Mouse (Mus musculus): ENCODE data around the gene Kin.

The Kin gene

DNA sequence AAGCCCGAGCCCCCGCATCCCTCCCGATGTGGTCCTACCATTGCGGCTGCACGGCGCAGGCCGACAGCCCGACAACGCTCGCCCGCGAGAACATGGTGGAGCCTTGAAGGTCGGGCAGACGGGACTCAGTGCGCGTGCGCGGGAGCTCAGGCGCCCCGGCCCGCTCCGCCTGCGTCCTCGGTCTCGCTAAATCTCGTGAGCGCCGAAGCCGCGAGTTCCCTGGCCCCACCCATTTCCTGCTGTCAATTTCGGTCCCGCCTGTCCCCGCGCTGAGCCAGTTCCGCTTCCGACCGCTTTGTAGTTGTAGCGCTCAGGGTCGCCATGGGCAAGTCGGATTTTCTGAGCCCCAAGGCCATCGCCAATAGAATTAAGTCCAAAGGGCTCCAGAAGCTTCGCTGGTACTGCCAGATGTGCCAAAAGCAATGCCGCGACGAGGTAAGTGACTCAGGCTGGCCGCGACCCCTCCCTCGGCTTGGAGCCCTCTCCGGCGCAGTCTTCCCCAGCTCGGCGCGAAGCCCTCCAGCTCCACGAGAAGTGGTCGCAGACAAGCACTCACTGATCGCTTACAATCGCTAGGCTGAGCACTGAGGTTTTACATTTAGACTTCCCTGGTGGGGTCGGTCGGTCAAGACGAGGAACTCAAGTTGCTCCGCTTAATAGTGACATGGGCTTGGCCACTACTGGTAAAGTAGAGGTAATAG lies at the start of gene Kin, which contains the start of gene Atp5c1:
Kin (plus strand) TSS at position 284 of the 701 bp plus-strand sequence.
Atp5c1 (minus strand) TSS at position 201 of the 701 bp plus-strand sequence.
- DNase-seq, result peak; percentile 97 to 98

- no peak for DNase-seq
Observed at GRCm38 (mm10) chr2:10033684-10034083, 46.7 kb upstream of the Kin start.

GRCm38 (mm10) chr2:10034976-10035375 lies 45.4 kb upstream of the Kin start:
- no peak for DNase-seq

DNA sequence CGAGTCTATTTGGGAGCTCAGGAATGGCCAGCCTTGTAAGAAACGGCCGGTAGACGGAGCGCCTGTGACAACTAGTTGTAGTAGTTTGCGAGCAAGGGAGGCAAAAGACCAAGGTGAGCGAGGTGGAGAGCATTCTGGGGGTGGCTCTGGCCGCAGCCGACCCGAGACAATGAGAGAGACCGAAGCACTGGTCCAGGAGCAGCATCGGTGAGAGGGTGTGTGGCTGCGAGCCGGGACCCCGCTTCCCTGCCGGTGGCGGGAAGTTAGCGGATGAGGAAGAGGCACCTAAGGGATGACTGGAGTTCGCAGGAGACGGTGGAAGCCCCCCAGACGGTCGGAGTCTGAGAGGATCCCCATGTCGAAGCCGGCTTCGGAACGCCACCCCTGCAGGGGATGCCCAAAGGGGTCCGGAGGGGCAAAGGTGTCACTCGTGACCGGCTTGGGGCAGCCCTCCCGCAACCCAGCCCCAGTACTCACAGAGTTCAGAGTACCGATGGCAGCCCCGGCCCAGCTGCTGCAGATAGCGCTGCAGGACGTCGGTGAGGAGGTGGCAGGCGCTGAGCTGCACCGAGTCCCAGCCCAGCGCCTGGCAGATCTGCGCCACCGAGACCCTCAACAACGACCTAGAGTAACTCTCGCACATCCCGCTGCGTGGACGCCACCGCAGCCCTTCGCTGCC lies 32.5 kb upstream of the Kin start:
- peak in 1 of 2 experiments; percentile 35 for DNase-seq

GRCm38 (mm10) chr2:10048461-10048860 lies 31.9 kb upstream of the Kin start, which contains the start of gene Taf3:
Taf3 (minus strand) TSS chr2:10048596.
- DNase-seq, result peak; percentile 94 to 95

- DNase-seq, result no peak
Observed at GRCm38 (mm10) chr2:10049456-10049855, 30.9 kb upstream of the Kin start.

DNA sequence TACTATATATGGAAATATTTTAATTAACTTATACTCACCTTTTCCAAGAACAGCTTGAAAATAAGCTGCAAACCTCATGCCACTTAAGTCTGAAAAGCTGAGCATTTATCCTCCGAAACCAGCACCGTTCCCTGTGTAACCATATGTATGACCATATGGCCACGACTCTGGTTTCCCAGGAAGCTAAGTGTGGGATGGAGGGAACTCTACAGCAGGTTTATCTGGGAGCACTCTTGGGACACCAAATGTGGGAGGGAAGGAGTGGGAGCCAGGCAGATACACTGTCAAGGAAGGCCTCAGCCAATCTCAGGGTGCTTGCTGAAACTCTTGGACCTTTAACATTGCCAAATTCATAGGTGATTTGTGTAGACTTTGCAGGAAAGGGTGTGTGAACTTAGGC lies 29.5 kb upstream of the Kin start:
- DNase-seq, result no peak

DNA sequence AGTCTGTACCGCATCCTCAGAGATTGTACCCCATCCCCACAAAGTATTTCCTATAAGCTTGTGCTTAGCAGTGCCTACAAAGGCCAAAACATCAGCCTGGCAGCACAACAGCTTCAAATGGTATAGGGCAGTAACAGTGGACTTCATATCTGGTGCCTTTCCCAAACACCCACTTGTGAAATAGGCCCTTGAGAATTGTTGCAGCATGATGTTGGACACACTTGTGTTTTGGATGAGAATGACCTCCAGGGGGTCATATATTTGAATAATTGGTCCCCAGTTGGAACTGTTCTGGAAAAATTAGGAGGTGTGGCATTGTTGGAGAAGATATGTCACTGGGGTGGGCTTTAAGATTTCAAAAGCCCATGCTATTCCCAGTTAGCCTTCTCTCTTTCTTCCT lies 28.4 kb upstream of the Kin start:
- DNase-seq, result no peak

DNA sequence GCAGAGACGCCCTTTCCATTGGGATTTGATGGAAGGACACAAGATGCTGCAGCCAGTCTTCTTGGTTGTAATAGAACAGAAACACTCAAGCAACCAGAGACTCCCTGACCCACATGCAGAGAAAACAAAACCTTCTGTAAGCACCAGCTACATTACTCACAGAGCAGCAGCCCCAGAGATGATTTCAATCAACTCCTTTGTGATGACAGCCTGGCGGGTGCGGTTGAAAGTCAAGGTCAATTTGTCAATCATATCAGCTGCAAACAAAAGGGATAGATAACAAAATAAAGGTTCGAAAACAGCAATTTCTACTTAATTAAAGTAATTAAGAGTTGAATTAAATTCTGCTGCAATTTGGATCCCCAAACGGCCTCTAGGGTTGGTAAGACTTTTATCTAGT lies 21.6 kb upstream of the Kin start:
- DNase-seq, result no peak

DNA sequence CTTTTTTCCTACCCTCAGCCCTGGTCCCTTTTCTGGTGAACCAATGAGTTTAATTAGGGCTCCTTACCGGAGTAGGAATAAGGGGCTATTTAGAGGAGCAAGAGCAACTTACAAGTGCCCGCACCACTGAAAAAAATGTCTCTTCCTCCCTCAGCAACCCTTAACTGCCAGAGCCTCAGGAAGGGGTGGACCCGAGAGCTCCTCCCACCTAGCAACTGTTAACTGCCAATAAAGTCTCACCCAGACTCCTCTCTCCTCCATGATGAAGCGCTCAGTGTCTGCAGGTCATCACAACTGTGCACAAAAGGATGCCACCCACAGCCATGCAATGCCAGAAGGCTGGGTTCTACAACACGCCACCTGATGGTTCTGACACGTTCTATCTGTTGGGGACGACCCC lies 8.6 kb upstream of the Kin start:
- no peak for DNase-seq

DNA sequence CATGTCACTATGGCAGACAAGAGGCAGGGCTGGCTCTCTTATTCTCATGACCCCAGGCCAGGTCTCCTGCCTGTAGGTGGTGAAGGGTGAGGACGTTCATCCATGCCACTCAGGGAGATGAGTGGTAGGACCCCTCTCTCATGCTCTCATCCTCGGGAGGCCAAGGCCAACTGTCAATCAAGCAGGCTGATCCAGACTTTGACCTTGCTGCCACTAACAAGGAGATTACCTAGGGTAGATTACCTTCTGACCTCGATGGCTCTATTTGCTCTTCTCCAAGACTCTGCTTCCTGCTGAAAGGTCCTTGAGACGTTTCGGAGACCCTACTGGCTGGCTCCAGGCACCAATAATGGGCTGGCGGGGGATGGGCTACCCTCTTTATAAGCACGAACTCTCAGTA lies 5.9 kb upstream of the Kin start:
- no peak for DNase-seq

DNA sequence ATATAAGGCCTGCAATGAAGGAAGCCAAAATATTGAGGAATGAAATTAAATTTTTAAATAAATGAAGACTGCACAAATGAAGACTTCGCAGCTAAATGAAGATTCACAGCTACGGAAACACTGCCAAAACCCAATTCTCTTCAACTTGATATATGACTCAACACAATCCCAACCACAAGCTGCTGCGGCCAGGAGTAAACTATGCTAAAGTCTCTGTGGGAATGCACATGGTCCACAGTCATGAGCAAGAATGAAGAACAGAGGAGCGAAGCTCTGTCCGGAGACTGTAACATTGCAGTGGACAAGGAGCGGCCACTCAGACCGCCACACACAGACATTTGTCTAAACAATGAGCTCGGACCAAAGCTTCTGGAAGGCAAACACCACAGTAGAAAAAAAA lies 3.7 kb upstream of the Kin start:
- no peak for DNase-seq

DNA sequence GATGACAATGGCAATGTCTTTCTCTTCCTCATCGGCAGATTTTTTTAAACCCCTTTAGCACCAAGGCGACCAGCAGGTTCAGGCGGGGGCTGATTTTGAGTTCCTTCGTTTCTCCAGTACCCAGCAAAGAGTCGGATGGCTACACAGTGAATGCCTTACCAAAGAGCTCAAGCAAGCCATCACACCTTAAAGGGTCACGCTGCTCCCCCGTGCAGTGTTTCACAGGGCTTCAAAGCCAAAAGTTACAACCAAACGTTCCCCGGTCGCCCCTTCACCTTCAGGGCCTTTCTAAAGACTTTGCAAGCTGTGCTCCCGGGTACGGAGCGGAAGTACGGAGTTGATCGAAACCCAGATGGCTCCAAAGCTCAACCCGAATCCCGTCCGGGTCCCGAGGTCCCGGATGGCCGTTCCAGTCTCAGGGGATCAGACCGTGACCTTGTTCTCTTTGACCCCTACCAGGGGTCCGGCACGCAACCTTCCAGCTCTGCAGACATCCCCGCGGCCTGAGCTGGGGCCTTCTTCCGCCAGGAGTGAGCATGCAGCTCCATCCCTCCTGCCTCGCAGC lies 566 bp upstream of the Kin start:
- DNase-seq, result no peak

GRCm38 (mm10) chr2:10081453-10082080 lies 1.2 kb downstream of the Kin start:
- DNase-seq, result no peak

DNA sequence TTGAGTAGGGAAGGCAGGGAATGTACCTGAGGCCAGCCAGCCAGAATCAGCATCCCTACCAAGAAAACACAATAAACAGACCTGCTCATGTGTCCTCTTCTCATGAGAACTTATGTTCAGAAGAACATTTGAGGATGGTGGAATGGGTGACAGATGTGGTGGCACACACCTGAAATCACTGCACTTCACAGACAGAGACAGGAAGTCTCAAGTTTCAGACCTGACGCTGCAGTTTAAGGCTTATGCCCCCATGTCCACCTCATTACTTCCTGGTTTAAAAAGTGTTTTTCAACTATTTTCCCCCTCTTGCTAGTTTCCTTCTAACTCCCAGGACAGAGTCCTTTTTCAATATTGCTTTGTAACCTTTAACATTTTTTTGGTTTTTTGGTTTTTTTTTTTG lies 2.3 kb downstream of the Kin start:
- no peak for DNase-seq

DNA sequence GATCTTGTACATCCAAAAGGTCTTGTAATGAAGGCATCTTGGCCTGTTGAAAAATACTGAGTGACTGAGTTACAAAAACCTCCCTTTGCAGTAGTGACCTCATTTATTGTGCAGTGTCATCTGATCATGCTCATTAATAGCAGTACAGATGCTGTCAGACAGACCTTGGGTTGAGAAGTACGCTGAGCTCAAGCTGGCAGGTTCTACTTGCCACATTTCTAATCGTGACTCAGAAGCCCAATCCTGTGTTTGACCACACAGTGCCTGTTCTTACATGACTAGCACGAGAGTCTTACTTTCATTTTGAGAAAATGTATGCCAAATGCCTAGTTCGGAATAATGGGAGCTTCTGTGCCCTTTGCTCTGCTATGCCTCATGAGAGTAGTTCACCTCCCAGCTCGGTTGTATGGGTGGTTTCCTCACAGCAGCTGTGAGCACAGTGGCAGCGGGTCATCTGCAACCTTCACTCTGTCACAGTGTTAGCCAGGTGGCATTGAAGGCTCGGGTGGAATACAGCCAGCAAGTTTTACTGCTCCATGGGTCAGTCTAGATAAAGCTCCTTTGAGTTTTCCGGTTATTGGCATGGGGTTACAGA lies 7.0 kb downstream of the Kin start:
- no peak for DNase-seq

- DNase-seq, result no peak
Observed at GRCm38 (mm10) chr2:10094327-10095100, 14.1 kb downstream of the Kin start.

DNA sequence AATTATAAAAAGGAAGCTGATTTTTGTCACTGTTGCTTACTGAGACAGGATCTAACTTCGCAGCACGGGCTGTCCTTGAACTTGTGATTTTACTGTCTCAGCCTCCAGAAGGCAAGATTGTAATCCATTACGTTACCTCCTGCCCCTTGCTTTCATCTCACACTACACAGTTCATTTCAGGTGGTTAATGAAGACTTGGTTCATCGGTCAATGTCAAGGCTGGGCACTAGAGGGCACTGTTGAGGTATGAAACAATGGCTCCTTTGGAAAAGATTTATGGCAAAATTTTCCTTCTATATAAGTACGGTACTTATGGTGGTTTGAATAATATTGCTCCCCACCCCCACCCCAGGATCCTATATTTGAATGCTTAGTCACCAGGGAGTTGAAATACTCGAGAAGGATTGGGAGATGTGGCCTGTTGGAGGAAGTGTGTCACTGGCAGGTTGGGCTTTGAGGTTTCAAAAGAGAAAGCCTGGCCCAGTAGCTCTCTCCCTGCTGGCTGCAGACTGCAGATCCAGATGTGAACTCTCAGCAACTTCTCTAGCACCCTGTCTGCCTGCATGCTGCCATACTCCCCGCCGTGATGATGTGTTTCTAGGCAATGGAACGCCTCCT lies 18.3 kb downstream of the Kin start:
- peak; percentile 60 to 61 for DNase-seq

DNA sequence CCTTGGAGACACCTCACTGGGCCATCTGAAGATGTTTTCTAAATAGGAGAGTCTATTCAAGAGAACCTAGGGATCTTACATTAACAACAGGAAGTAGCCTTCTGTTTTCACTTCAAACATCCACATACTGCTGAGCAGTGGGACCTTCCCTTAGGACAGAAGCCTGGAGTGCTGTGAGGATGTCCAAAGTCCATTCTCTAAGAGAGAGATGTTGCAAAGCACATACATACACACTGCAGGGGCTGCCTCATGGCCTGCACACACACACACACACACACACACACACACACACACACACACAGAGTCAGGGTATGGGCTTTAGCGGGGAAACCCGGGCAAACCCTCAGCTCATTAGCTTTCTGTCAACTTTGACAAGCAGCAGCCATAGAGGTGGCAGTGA lies 20.1 kb downstream of the Kin start:
- no peak for DNase-seq

- DNase-seq, result peak; percentile 49 to 50
Observed at GRCm38 (mm10) chr2:10101180-10101579, 20.8 kb downstream of the Kin start.

GRCm38 (mm10) chr2:10108535-10109189 lies 28.3 kb downstream of the Kin start:
- no peak for DNase-seq

Data from B cell, adult 2 months (primary cell).